Mouse (Mus musculus) forebrain, postnatal 0 days (tissue): Measurements from ENCODE around the gene Sncb. TPM values are rescaled to one million over a fixed set of nuclear protein-coding genes. Genes with fewer than 3 reads are reported as not detected.
"Not testable (repeated sequence)": the region's sequence is repeated elsewhere in the genome, so short reads cannot be mapped to it uniquely, and the experiment has no call there.

Experiments used
- ATAC-seq: fragments of 200-750 bp; cut with Nextera tagmentation; 2 replicates; pipeline ENCODE4 v1.8.0; 2017; ENCODE audit warnings: mild to moderate bottlenecking, moderate library complexity
- DNase-seq: peaks from one replicate; pipeline ENCODE4 v3.0.0-alpha.2; 2015
- H3K27ac ChIP-seq: fragments of 300-500 bp; sonication (generic); 2 replicates; pipeline ENCODE4 v1.5.1; 2014; ENCODE audit warnings: low read depth, mild to moderate bottlenecking, antibody characterized with exemption, low read length, moderate library complexity, mixed read lengths
- H3K27me3 ChIP-seq: fragments of 300-500 bp; sonication (generic); 2 replicates; pipeline ENCODE4 v1.6.1; 2014; ENCODE audit warnings: mild to moderate bottlenecking, low read length, mixed read lengths; ENCODE audit not compliant: insufficient read depth
- H3K36me3 ChIP-seq: fragments of 300-500 bp; sonication (generic); 2 replicates; pipeline ENCODE4 v1.6.1; 2014; ENCODE audit warnings: mild to moderate bottlenecking, moderate library complexity; ENCODE audit not compliant: insufficient read depth
- H3K4me1 ChIP-seq: fragments of 300-500 bp; sonication (generic); 2 replicates; pipeline ENCODE4 v1.6.1; 2014; ENCODE audit warnings: antibody characterized with exemption; ENCODE audit not compliant: insufficient read depth
- H3K4me2 ChIP-seq: fragments of 300-500 bp; sonication (generic); 2 replicates; pipeline ENCODE4 v1.6.1; 2014; ENCODE audit warnings: low read depth, mild to moderate bottlenecking, moderate library complexity
- H3K4me3 ChIP-seq: fragments of 300-500 bp; sonication (generic); 2 replicates; pipeline ENCODE4 v1.5.1; 2014; ENCODE audit warnings: low read depth, low read length, mixed read lengths
- H3K9ac ChIP-seq: fragments of 300-500 bp; sonication (generic); 2 replicates; pipeline ENCODE4 v1.6.1; 2014; ENCODE audit warnings: mild to moderate bottlenecking
- H3K9me3 ChIP-seq: fragments of 300-500 bp; sonication (generic); 2 replicates; pipeline ENCODE4 v1.6.1; 2016; ENCODE audit warnings: low read length
- CTCF ChIP-seq: sonication (generic); IDR thresholded peaks from 2 replicates; pipeline ENCODE4 v1.5.1; 2016; ENCODE audit warnings: antibody characterized with exemption, control low read depth, low read depth
- WGBS: fragments of 180-500 bp; shearing (Covaris S2); extraction: QIAGEN DNeasy Blood & Tissue Kit; methylation state at CpG from one replicate; pipeline ENCODE4 v1.1.7; 2014; 5-methylcytosine and 5-hydroxymethylcytosine counted together
- polyA plus RNA-seq: library from polyadenylated mRNA; unstranded; fragments of >200 nt; fragmentation: Nextera tagmentation; extraction: Ambion mirVana; gene quantifications from 2 replicates; pipeline ENCODE4 v1.2.1, GENCODE M21; 2015
- total RNA-seq: library from RNA; depleted of rRNA; stranded (reverse); fragments of >200 nt; gene quantifications from 2 replicates; pipeline ENCODE4 v1.2.3, GENCODE M21; 2014

The Sncb gene
- total and polyA plus RNA-seq, 2 experiments from 2014 or later = 38.1 to 137 TPM

- H3K4me1 ChIP-seq = peaks cover 5% of the 10 kb centered on the region; the same call in 1 of the 2 replicates
- no peak overlapping the region for H3K4me2 ChIP-seq
- H3K27ac ChIP-seq = no peak overlapping the region
- TF ChIP-seq CTCF = peak; percentile 38
- no peaks in the 10 kb centered on the region for H3K27me3 ChIP-seq
- 27% methylated on average over 21 of the region's 21 CpGs for WGBS
- H3K36me3 ChIP-seq = no peaks in the 10 kb centered on the region
- H3K9ac ChIP-seq = no peak overlapping the region
- DNase-seq (no peak), ATAC-seq (no peak)
- no peak overlapping the region for H3K4me3 ChIP-seq
- H3K9me3 ChIP-seq = no peaks in the 10 kb centered on the region
These were observed 26.1 kb upstream of the Sncb start for GRCm38 (mm10) chr13:54792259-54793230.

DNA sequence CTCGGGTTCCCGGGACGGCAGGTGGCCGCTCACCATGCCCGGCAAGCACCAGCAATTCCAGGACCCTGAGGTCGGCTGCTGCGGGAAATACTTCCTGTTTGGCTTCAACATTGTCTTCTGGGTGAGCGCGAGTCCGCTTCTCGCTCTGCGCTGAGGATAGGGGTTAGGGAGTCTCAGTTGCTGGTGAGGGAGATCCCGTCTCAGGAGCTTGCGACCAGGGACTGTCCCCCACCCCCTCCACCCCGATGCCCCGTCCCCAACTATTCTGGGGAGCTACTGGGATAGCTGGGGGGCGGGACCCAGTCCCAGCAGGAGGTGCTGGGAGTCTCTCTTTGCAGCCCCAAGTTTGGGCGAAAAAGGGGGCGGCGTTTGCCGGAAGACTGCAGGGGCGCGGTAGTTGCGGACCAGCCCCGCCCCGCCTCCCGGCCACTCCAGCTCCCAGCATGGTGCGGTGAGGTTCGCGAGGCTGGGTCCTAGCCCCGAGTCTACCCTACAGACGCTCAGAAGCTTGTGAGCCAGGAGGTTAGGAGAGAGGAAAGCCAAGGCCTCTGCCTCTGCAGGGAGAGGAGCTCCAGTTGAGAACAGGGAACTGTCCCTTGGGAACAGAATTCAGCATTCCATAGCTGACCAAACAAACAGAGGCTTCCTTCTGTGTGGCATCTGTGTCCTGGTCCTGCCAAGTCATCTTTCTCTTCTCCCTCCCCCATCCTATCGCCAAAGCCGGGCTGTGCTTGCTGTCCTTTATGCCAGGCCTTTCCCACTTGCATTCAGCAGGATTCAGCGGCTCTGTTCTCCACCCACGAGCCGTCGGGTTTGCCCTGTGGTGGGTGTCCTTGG, 23.4 kb upstream of the Sncb start:
- H3K27ac ChIP-seq = peak overlapping the region; percentile 47; the same call in 1 of the 2 replicates
- H3K36me3 ChIP-seq = no peaks in the 10 kb centered on the region
- H3K4me1 ChIP-seq = peaks cover 5% of the 10 kb centered on the region; the same call in 1 of the 2 replicates
- under 1% methylated on average over 38 of the region's 38 CpGs for WGBS
- ATAC-seq (peak; percentile 45), DNase-seq (peak; percentile 47)
- H3K4me3 ChIP-seq = peak overlapping the region; percentile 64
- no peaks in the 10 kb centered on the region for H3K9me3 ChIP-seq
- no peaks in the 10 kb centered on the region for H3K27me3 ChIP-seq
- TF ChIP-seq CTCF = no peak
- peak overlapping the region; percentile 100 for H3K4me2 ChIP-seq
- peak overlapping the region; percentile 62 for H3K9ac ChIP-seq

DNA sequence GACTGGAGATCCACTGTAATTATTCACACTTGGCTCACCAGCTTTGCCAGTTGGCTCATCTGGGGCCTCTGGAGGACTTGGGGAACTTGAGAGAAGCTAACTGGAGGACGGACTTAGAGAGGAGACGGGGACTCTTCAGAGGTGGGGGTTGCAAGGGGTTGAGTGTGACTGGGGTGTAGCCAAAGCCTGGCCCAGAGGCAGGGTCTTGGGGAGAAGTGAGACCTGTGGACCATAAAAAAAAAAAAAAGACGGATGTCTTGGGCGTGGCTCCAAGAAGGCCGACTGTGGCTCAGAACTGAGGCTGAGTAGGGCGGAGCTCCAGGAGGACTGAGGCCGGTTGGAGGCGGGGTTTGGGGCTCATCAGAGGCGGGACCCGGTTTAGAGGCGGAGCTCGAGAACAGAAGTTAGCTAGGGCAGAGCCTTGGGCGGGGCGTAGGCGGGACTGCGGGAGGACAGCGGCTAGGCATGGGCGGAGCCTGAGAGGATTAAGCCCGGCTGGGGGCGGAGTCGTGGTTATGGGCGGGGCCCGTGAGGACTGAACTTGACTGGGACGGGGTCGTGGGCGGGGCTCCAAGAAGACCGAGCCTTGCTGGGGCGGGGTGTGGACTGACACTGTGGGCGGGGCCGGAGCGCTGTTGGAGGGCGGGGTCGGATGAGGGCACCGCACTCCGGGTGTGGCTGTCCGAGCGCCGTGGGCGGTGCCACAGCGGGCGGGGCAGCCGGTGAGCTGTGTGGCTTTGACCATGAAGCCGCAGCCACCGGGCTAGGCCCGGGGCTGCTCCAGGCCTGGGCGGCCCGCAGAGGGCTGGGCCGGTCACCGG, 22.6 kb upstream of the Sncb start, which contains the start of gene Tspan17:
Gene Tspan17 (plus strand): TSS at position 638 of the 821 bp plus-strand sequence.
- H3K9ac ChIP-seq = peak within 1 kb of the TSS; percentile 62
- DNase-seq = peak; percentile 86
- no peak for TF ChIP-seq CTCF
- ATAC-seq = peak; percentile 80
- H3K36me3 ChIP-seq = no peaks in the 10 kb centered on the region
- H3K27ac ChIP-seq = peak within 1 kb of the TSS; percentile 47; the same call in 1 of the 2 replicates
- H3K4me2 ChIP-seq = peak within 1 kb of the TSS; percentile 100
- no peaks in the 10 kb centered on the region for H3K27me3 ChIP-seq
- WGBS = 6% methylated on average over 46 of the region's 49 CpGs
- H3K4me1 ChIP-seq = peaks cover 5% of the 10 kb centered on the region; the same call in 1 of the 2 replicates
- H3K9me3 ChIP-seq = no peaks in the 10 kb centered on the region
- H3K4me3 ChIP-seq = peak within 1 kb of the TSS; percentile 64

DNA sequence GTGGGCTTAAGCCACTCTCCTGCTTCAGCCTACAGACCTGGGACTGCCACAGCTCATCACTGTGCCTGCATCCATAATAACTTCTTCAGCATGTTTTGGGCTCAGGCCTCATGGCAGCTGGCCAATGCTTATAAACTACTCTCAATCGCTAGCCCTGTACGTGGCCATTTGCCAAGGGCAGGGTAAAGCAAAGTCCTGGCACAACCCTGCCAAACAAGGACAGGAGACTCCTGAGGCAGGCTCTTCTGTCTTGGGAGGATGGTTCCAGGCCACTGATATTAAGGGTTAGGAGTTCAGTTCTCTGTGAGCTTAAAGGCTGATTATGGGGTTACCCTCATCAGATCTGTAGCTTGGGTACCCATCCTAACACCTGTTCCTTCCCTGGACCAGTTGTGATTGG, 21.2 kb upstream of the Sncb start:
- ATAC-seq, DNase-seq, H3K36me3 ChIP-seq, H3K9me3 ChIP-seq, H3K27me3 ChIP-seq, H3K4me1 ChIP-seq, H3K4me2 ChIP-seq, H3K9ac ChIP-seq, H3K27ac ChIP-seq, H3K4me3 ChIP-seq: not testable (repeated sequence)
- WGBS = 24% methylated on average over 2 of the region's 2 CpGs

GRCm38 (mm10) chr13:54783698-54784097, 17.3 kb upstream of the Sncb start, which contains the start of gene Eif4e1b:
Eif4e1b (plus strand) TSS chr13:54783998.
- 92% methylated on average over 4 of the region's 4 CpGs for whole genome bisulfite sequencing
- Histone ChIP-seq H3K9me3 (no peaks in the 10 kb centered on the region), H3K4me1 (no peaks in the 10 kb centered on the region), H3K4me2 (no peak within 1 kb of the TSS), H3K36me3 (no peaks in the 10 kb centered on the region), H3K27ac (no peak within 1 kb of the TSS), H3K27me3 (no peaks in the 10 kb centered on the region), H3K9ac (no peak within 1 kb of the TSS), H3K4me3 (no peak within 1 kb of the TSS)
- DNase-seq (no peak), ATAC-seq (no peak)
- no peak for TF ChIP-seq CTCF

DNA sequence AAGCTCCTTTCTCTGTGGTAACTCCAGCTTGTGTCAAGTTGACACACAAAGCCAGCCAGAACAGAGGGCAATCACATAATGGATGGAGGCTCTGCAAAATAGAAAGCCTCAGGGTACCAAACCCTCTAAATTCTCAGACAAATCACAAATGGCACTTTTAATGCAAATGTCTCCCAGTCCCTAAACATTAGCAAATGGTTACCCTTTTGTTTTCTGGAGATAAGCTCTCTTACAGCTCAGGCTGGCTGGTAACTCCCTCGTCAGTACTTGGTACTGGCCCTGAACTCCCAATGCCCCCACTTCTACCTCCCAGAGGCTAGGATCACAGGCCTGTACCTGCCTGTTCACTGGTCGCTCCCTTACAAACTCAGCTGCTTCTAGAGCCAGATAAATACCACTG, 16.8 kb upstream of the Sncb start:
- Histone ChIP-seq H3K27ac (no peak overlapping the region), H3K4me1 (no peaks in the 10 kb centered on the region), H3K9me3 (no peaks in the 10 kb centered on the region), H3K36me3 (no peaks in the 10 kb centered on the region), H3K4me2 (no peak overlapping the region), H3K9ac (no peak overlapping the region), H3K4me3 (no peak overlapping the region), H3K27me3 (no peaks in the 10 kb centered on the region)
- no peak for TF ChIP-seq CTCF
- no peak for ATAC-seq
- 41% methylated on average over 2 of the region's 2 CpGs for WGBS
- no peak for DNase-seq
